Mouse (Mus musculus) MEL (cell line): ENCODE results near the gene Pmf1. TPM values are rescaled to one million over a fixed set of nuclear protein-coding genes. Genes with fewer than 3 reads are reported as not detected.

Experiments used
- DNase-seq: peaks from one replicate; pipeline ENCODE4 v3.0.0; 2011; ENCODE audit warnings: low read depth, low spot score
- H3K27ac ChIP-seq: 2 replicates; pipeline ENCODE4 v1.5.1; 2012; ENCODE audit warnings: low read depth, mild to moderate bottlenecking, control low read depth, low read length, moderate library complexity; ENCODE audit not compliant: control insufficient read depth
- H3K27me3 ChIP-seq, 2 experiments: fragments of 150-350 bp in 1 of 2; sonication (generic) in 1 of 2; 2 replicates each; pipeline ENCODE4 v1.6.1; 2012; ENCODE audit warnings: low read length in 2 of 2, mild to moderate bottlenecking in 2 of 2, improper control_type of control experiment in 1 of 2, moderate library complexity in 1 of 2; ENCODE audit not compliant: insufficient read depth in 2 of 2, control insufficient read depth in 1 of 2
- H3K36me3 ChIP-seq, 2 experiments: 2 replicates each; pipeline ENCODE4 v1.6.1; 2012 to 2014; ENCODE audit warnings: low read length in 2 of 2, improper control_type of control experiment in 1 of 2, inconsistent platforms in 1 of 2, mild to moderate bottlenecking in 1 of 2; ENCODE audit not compliant: insufficient read depth in 2 of 2, control insufficient read depth in 1 of 2
- H3K4me1 ChIP-seq, 2 experiments: fragments of 150-350 bp in 1 of 2; sonication (generic) in 1 of 2; 2 replicates each; pipeline ENCODE4 v1.6.1; 2012; ENCODE audit warnings: low read length in 2 of 2, improper control_type of control experiment in 1 of 2, mild to moderate bottlenecking in 1 of 2; ENCODE audit not compliant: insufficient read depth in 2 of 2, control insufficient read depth in 1 of 2
- H3K4me3 ChIP-seq, 2 experiments: fragments of 150-350 bp in 1 of 2; sonication (generic) in 1 of 2; 2 replicates each; pipeline ENCODE4 v1.5.1; 2012; ENCODE audit warnings: low read depth in 2 of 2, low read length in 2 of 2, mild to moderate bottlenecking in 2 of 2, moderate library complexity in 2 of 2, control low read depth in 1 of 2, improper control_type of control experiment in 1 of 2; ENCODE audit not compliant: control insufficient read depth in 1 of 2, insufficient read depth in 1 of 2
- H3K79me2 ChIP-seq: 2 replicates; pipeline ENCODE4 v1.6.1; 2012; ENCODE audit warnings: mild to moderate bottlenecking, low read length, moderate library complexity; ENCODE audit not compliant: control insufficient read depth, poor library complexity, insufficient read depth
- H3K9ac ChIP-seq: 2 replicates; pipeline ENCODE4 v1.6.1; 2012; ENCODE audit warnings: low read depth, mild to moderate bottlenecking, control low read depth, low read length, moderate library complexity; ENCODE audit not compliant: control insufficient read depth, poor library complexity, severe bottlenecking
- H3K9me3 ChIP-seq: fragments of 150-350 bp; sonication (generic); replicated peaks from 2 replicates; pipeline ENCODE4 v1.6.1; 2012; ENCODE audit warnings: mild to moderate bottlenecking, low read length, improper control_type of control experiment, moderate library complexity; ENCODE audit not compliant: insufficient read depth
- BHLHE40 ChIP-seq: IDR thresholded peaks from 2 replicates; pipeline ENCODE4 v1.6.1; 2012; ENCODE audit warnings: low read depth, mild to moderate bottlenecking, inconsistent platforms, low read length, improper control_type of control experiment, borderline replicate concordance
- CHD1 ChIP-seq: IDR thresholded peaks from 2 replicates; pipeline ENCODE4 v1.6.1; 2012; ENCODE audit warnings: low read depth, mild to moderate bottlenecking, inconsistent platforms, low read length, improper control_type of control experiment
- CTCF ChIP-seq, 3 experiments: IDR thresholded peaks in 2 of 3; conservative IDR thresholded peaks in 1 of 3; 2 replicates each; pipeline ENCODE4 v1.5.1; 2011 to 2012; ENCODE audit warnings: low read length in 3 of 3, low read depth in 2 of 3, mild to moderate bottlenecking in 2 of 3, improper control_type of control experiment in 1 of 3, inconsistent platforms in 1 of 3, mixed read lengths in 1 of 3, moderate library complexity in 1 of 3; ENCODE audit not compliant: control insufficient read depth in 1 of 3, insufficient read depth in 1 of 3, poor library complexity in 1 of 3, severe bottlenecking in 1 of 3
- ETS1 ChIP-seq: IDR thresholded peaks from 2 replicates; pipeline ENCODE4 v1.6.1; 2012; ENCODE audit warnings: low read depth, mild to moderate bottlenecking, inconsistent platforms, low read length, improper control_type of control experiment, moderate library complexity
- GATA1 ChIP-seq: IDR thresholded peaks from 2 replicates; pipeline ENCODE4 v1.6.1; 2011; ENCODE audit warnings: low read depth, low read length, improper control_type of control experiment
- JUND ChIP-seq: IDR thresholded peaks from 2 replicates; pipeline ENCODE4 v1.6.1; 2011; ENCODE audit warnings: low read depth, mild to moderate bottlenecking, improper control_type of control experiment, low read length
- MAFK ChIP-seq: IDR thresholded peaks from 2 replicates; pipeline ENCODE4 v1.6.1; 2011; ENCODE audit warnings: low read depth, mild to moderate bottlenecking, low read length, improper control_type of control experiment, borderline replicate concordance
- MAZ ChIP-seq: IDR thresholded peaks from 2 replicates; pipeline ENCODE4 v1.6.1; 2012; ENCODE audit warnings: low read depth, mild to moderate bottlenecking, inconsistent platforms, low read length, improper control_type of control experiment
- MEF2A ChIP-seq: IDR thresholded peaks from 2 replicates; pipeline ENCODE4 v1.6.1; 2014; ENCODE audit warnings: low read depth, mild to moderate bottlenecking, inconsistent platforms, low read length, improper control_type of control experiment; ENCODE audit not compliant: poor library complexity, insufficient replicate concordance, severe bottlenecking; ENCODE audit errors: extremely low read depth
- MXI1 ChIP-seq: IDR thresholded peaks from 2 replicates; pipeline ENCODE4 v1.6.1; 2011; ENCODE audit warnings: mild to moderate bottlenecking, low read depth, low read length, improper control_type of control experiment
- MYB ChIP-seq: IDR thresholded peaks from 2 replicates; pipeline ENCODE4 v1.6.1; 2011; ENCODE audit warnings: mild to moderate bottlenecking, low read depth, low read length, improper control_type of control experiment
- NELFE ChIP-seq: IDR thresholded peaks from 2 replicates; pipeline ENCODE4 v1.6.1; 2011; ENCODE audit warnings: low read depth, low read length, improper control_type of control experiment
- POLR2AphosphoS2 ChIP-seq: IDR thresholded peaks from 2 replicates; pipeline ENCODE4 v1.6.1; 2011; ENCODE audit warnings: low read length, improper control_type of control experiment
- POLR2AphosphoS5 ChIP-seq: IDR thresholded peaks from 2 replicates; pipeline ENCODE4 v1.6.1; 2012; ENCODE audit warnings: low read depth, borderline replicate concordance, mild to moderate bottlenecking, inconsistent platforms, low read length, moderate library complexity, mixed read lengths
- RAD21 ChIP-seq: IDR thresholded peaks from 2 replicates; pipeline ENCODE4 v1.6.1; 2011; ENCODE audit warnings: mild to moderate bottlenecking, low read depth, low read length, improper control_type of control experiment
- RCOR1 ChIP-seq: IDR thresholded peaks from 2 replicates; pipeline ENCODE4 v1.6.1; 2012; ENCODE audit warnings: low read depth, mild to moderate bottlenecking, inconsistent platforms, low read length, improper control_type of control experiment
- SIN3A ChIP-seq: IDR thresholded peaks from 2 replicates; pipeline ENCODE4 v1.6.1; 2012; ENCODE audit warnings: low read length, improper control_type of control experiment, inconsistent platforms
- TAL1 ChIP-seq: IDR thresholded peaks from 2 replicates; pipeline ENCODE4 v1.6.1; 2012; ENCODE audit warnings: mild to moderate bottlenecking, inconsistent platforms, low read length, moderate library complexity, mixed read lengths
- TBP ChIP-seq: IDR thresholded peaks from 2 replicates; pipeline ENCODE4 v1.8.0; 2011; ENCODE audit warnings: low read depth, low read length, improper control_type of control experiment
- TCF12 ChIP-seq: IDR thresholded peaks from 2 replicates; pipeline ENCODE4 v1.6.1; 2014; ENCODE audit warnings: low read depth, mild to moderate bottlenecking, inconsistent platforms, low read length, improper control_type of control experiment, moderate library complexity
- USF2 ChIP-seq, 2 experiments: IDR thresholded peaks; 2 replicates each; pipeline ENCODE4 v1.6.1; 2011 to 2012; ENCODE audit warnings: improper control_type of control experiment in 2 of 2, low read length in 2 of 2, borderline replicate concordance in 1 of 2, inconsistent platforms in 1 of 2, low read depth in 1 of 2, mild to moderate bottlenecking in 1 of 2; ENCODE audit not compliant: insufficient read depth in 1 of 2
- ZKSCAN1 ChIP-seq: IDR thresholded peaks from 2 replicates; pipeline ENCODE4 v1.6.1; 2012; ENCODE audit warnings: low read depth, mild to moderate bottlenecking, inconsistent platforms, low read length, improper control_type of control experiment, moderate library complexity
- ZMIZ1 ChIP-seq: IDR thresholded peaks from 2 replicates; pipeline ENCODE4 v1.6.1; 2012; ENCODE audit warnings: low read depth, mild to moderate bottlenecking, inconsistent platforms, low read length, improper control_type of control experiment, moderate library complexity
- ZNF384 ChIP-seq: IDR thresholded peaks from 2 replicates; pipeline ENCODE4 v1.6.1; 2012; ENCODE audit warnings: low read depth, mild to moderate bottlenecking, inconsistent platforms, low read length, improper control_type of control experiment
- polyA plus RNA-seq, 2 experiments: library from polyadenylated mRNA; stranded (reverse) in 1 of 2; unstranded in 1 of 2; fragments of >175 nt in 1 of 2; fragments of >200 nt in 1 of 2; gene quantifications; 2 replicates each; pipeline versions ENCODE4 v1.2.1 to v1.2.4; 2012; ENCODE audit warnings: low replicate concordance in 2 of 2, low read depth in 1 of 2; ENCODE audit not compliant: insufficient read length in 2 of 2, insufficient read depth in 1 of 2, missing spikeins in 1 of 2
- total RNA-seq: library from RNA; depleted of rRNA; stranded (reverse); fragments of 300-350 nt; gene quantifications from 2 replicates; pipeline ENCODE4 v1.2.3, GENCODE M21; 2012

The Pmf1 gene
- total and polyA plus RNA-seq, 3 experiments: 144 to 357 TPM; not detected in 1

- TF ChIP-seq ZKSCAN1 (no peak), POLR2AphosphoS5 (no peak), ZMIZ1 (0 out of 2 replicates have a peak, but pooled peaks have one; percentile 12)
Measured at GRCm38 (mm10) chr3:88425708-88426420, 15.7 kb upstream of the Pmf1 start (continued).

GRCm38 (mm10) chr3:88425330-88425689 lies 15.2 kb upstream of the Pmf1 start:
- Histone ChIP-seq H3K4me1 (peaks cover 15 to 35% of the 10 kb centered on the region in 2 experiments), H3K79me2 (peaks cover 23% of the 10 kb centered on the region), H3K9ac (peak overlapping the region; percentile 61), H3K27ac (peak overlapping the region; percentile 31), H3K4me3 (peak overlapping the region; percentile 59 to 73), H3K9me3 (no peaks in the 10 kb centered on the region), H3K36me3 (peaks cover 0 to 25% of the 10 kb centered on the region in 2 experiments; a peak in 2 of 4 replicates), H3K27me3 (no peaks in the 10 kb centered on the region)
- TF ChIP-seq SIN3A (no peak), MAZ (peak; percentile 83), USF2 (IDR thresholded peaks at IDR 0.05; ENCODE audit: borderline replicate concordance in 1 of 2, insufficient read depth in 1 of 2, low read depth in 1 of 2, low read length in 2 of 2) (no peak), ZMIZ1 (0 out of 2 replicates have a peak, but pooled peaks have one; percentile 2)
- DNase-seq: no peak

- Histone ChIP-seq H3K4me3 (peak within 1 kb of the TSS; percentile 73 to 88), H3K4me1 (peaks cover 15 to 35% of the 10 kb centered on the region in 2 experiments), H3K9ac (peak within 1 kb of the TSS; percentile 74), H3K36me3 (peaks cover 0 to 25% of the 10 kb centered on the region in 2 experiments; a peak in 2 of 4 replicates), H3K79me2 (peaks cover 23% of the 10 kb centered on the region), H3K27ac (peak within 1 kb of the TSS; percentile 37), H3K27me3 (no peaks in the 10 kb centered on the region), H3K9me3 (no peaks in the 10 kb centered on the region)
- peak; percentile 100 for DNase-seq
- TF ChIP-seq ZNF384 (no peak), TCF12 (peak; percentile 51; the same call in 1 of the 2 replicates), POLR2AphosphoS5 (no peak), NELFE (peak; percentile 88), MEF2A (no peak), POLR2AphosphoS2 (peak; percentile 77; the same call in 1 of the 2 replicates), CHD1 (no peak), TBP (peak; percentile 85), BHLHE40 (0 out of 2 replicates have a peak, but pooled peaks have one; percentile 11), JUND (no peak), CTCF (IDR thresholded peaks at IDR 0.05 in 2 of 3, conservative IDR thresholded peaks at IDR 0.05 in 1 of 3; ENCODE audit: control insufficient read depth in 1 of 3, insufficient read depth in 1 of 3, low read depth in 2 of 3, low read length in 3 of 3, poor library complexity in 1 of 3, severe bottlenecking in 1 of 3) (no peak), SIN3A (peak; percentile 96), ZMIZ1 (no peak; the same call in 1 of the 2 replicates), RCOR1 (no peak), MXI1 (peak; percentile 99), ETS1 (peak; percentile 26; the same call in 1 of the 2 replicates), MAZ (no peak; the same call in 1 of the 2 replicates), TAL1 (no peak), MYB (no peak), MAFK (no peak), RAD21 (no peak), USF2 (IDR thresholded peaks at IDR 0.05; ENCODE audit: borderline replicate concordance in 1 of 2, insufficient read depth in 1 of 2, low read depth in 1 of 2, low read length in 2 of 2) (peak; percentile 78 to 92), GATA1 (peak; percentile 15; the same call in 1 of the 2 replicates)
Measured at GRCm38 (mm10) chr3:88424605-88425329, 14.6 kb upstream of the Pmf1 start, which contains the start of gene Slc25a44. Gene Slc25a44 (minus strand): TSS chr3:88425139.
